Mouse (Mus musculus): ENCODE measurements around the gene Hpn. TPM values are rescaled to one million over a fixed set of nuclear protein-coding genes. Genes with fewer than 3 reads are reported as not detected.
A peak's percentile ranks its signal among the peaks of the same experiment; 100 is the strongest.

Gene Hpn
- polyA plus RNA-seq, 1 experiment: 0.60 TPM

- H3K4me3 ChIP-seq (ENCODE audit: insufficient read depth, low read length): no peak overlapping the region
Measured at GRCm38 (mm10) chr7:31114646-31115045, 444 bp downstream of the Hpn start.

GRCm38 (mm10) chr7:31113800-31114199 lies 1.3 kb downstream of the Hpn start:
- TF ChIP-seq CTCF (IDR thresholded peaks at IDR 0.05; ENCODE audit: borderline replicate concordance, insufficient read depth, low read length): no peak
- TF ChIP-seq POLR2A (IDR thresholded peaks at IDR 0.05; ENCODE audit: low read depth, low read length): no peak
- Histone ChIP-seq H3K27ac (ENCODE audit: insufficient read depth, low read length) (no peak overlapping the region), H3K4me1 (ENCODE audit: control insufficient read depth, insufficient read depth, low read length) (no peaks in the 10 kb centered on the region)

More at GRCm38 (mm10) chr7:31114646-31115045, 444 bp downstream of the Hpn start:
- H3K4me1 ChIP-seq (ENCODE audit: control insufficient read depth, insufficient read depth, low read length): no peaks in the 10 kb centered on the region
- no peak for TF ChIP-seq POLR2A (IDR thresholded peaks at IDR 0.05; ENCODE audit: low read depth, low read length)
- no peak for TF ChIP-seq CTCF (IDR thresholded peaks at IDR 0.05; ENCODE audit: borderline replicate concordance, insufficient read depth, low read length)
- H3K27ac ChIP-seq (ENCODE audit: insufficient read depth, low read length): no peak overlapping the region

GRCm38 (mm10) chr7:31112036-31112435 lies 3.1 kb downstream of the Hpn start:
- no peak for TF ChIP-seq CTCF (IDR thresholded peaks at IDR 0.05; ENCODE audit: borderline replicate concordance, insufficient read depth, low read length)
- no peak for TF ChIP-seq POLR2A (IDR thresholded peaks at IDR 0.05; ENCODE audit: low read depth, low read length)
- Histone ChIP-seq H3K4me3 (ENCODE audit: insufficient read depth, low read length) (no peak overlapping the region), H3K27ac (ENCODE audit: insufficient read depth, low read length) (no peak overlapping the region), H3K4me1 (ENCODE audit: control insufficient read depth, insufficient read depth, low read length) (no peaks in the 10 kb centered on the region)

More at GRCm38 (mm10) chr7:31113800-31114199, 1.3 kb downstream of the Hpn start:
- H3K4me3 ChIP-seq (ENCODE audit: insufficient read depth, low read length): no peak overlapping the region

- no peaks in the 10 kb centered on the region for H3K4me1 ChIP-seq (ENCODE audit: control insufficient read depth, insufficient read depth, low read length)
- H3K4me3 ChIP-seq (ENCODE audit: insufficient read depth, low read length): no peak overlapping the region
- TF ChIP-seq CTCF (IDR thresholded peaks at IDR 0.05; ENCODE audit: borderline replicate concordance, insufficient read depth, low read length) (no peak), POLR2A (IDR thresholded peaks at IDR 0.05; ENCODE audit: low read depth, low read length) (no peak)
- H3K27ac ChIP-seq (ENCODE audit: insufficient read depth, low read length): no peak overlapping the region
Measured at GRCm38 (mm10) chr7:31110861-31111385, 4.2 kb downstream of the Hpn start.

GRCm38 (mm10) chr7:31109796-31110195 lies 5.3 kb downstream of the Hpn start:
- Histone ChIP-seq H3K4me1 (ENCODE audit: control insufficient read depth, insufficient read depth, low read length) (no peaks in the 10 kb centered on the region), H3K4me3 (ENCODE audit: insufficient read depth, low read length) (no peak overlapping the region), H3K27ac (ENCODE audit: insufficient read depth, low read length) (no peak overlapping the region)
- TF ChIP-seq POLR2A (IDR thresholded peaks at IDR 0.05; ENCODE audit: low read depth, low read length): no peak
- no peak for TF ChIP-seq CTCF (IDR thresholded peaks at IDR 0.05; ENCODE audit: borderline replicate concordance, insufficient read depth, low read length)

- no peak overlapping the region for H3K27ac ChIP-seq (ENCODE audit: insufficient read depth, low read length)
- TF ChIP-seq CTCF (IDR thresholded peaks at IDR 0.05; ENCODE audit: borderline replicate concordance, insufficient read depth, low read length) (no peak), POLR2A (IDR thresholded peaks at IDR 0.05; ENCODE audit: low read depth, low read length) (no peak)
- H3K4me1 ChIP-seq (ENCODE audit: control insufficient read depth, insufficient read depth, low read length): no peaks in the 10 kb centered on the region
- no peak overlapping the region for H3K4me3 ChIP-seq (ENCODE audit: insufficient read depth, low read length)
Measured at GRCm38 (mm10) chr7:31109091-31109490, 6.0 kb downstream of the Hpn start.

GRCm38 (mm10) chr7:31107781-31108180 lies 7.3 kb downstream of the Hpn start:
- no peak overlapping the region for H3K4me3 ChIP-seq (ENCODE audit: insufficient read depth, low read length)
- no peak overlapping the region for H3K27ac ChIP-seq (ENCODE audit: insufficient read depth, low read length)
- no peak for TF ChIP-seq POLR2A (IDR thresholded peaks at IDR 0.05; ENCODE audit: low read depth, low read length)
- no peak for TF ChIP-seq CTCF (IDR thresholded peaks at IDR 0.05; ENCODE audit: borderline replicate concordance, insufficient read depth, low read length)
- H3K4me1 ChIP-seq (ENCODE audit: control insufficient read depth, insufficient read depth, low read length): no peaks in the 10 kb centered on the region

- Histone ChIP-seq H3K27ac (ENCODE audit: insufficient read depth, low read length) (no peak overlapping the region), H3K4me3 (ENCODE audit: insufficient read depth, low read length) (no peak overlapping the region), H3K4me1 (ENCODE audit: control insufficient read depth, insufficient read depth, low read length) (no peaks in the 10 kb centered on the region)
- no peak for TF ChIP-seq CTCF (IDR thresholded peaks at IDR 0.05; ENCODE audit: borderline replicate concordance, insufficient read depth, low read length)
- no peak for TF ChIP-seq POLR2A (IDR thresholded peaks at IDR 0.05; ENCODE audit: low read depth, low read length)
Measured at GRCm38 (mm10) chr7:31106166-31106565, 8.9 kb downstream of the Hpn start.

GRCm38 (mm10) chr7:31105061-31105768 lies 9.9 kb downstream of the Hpn start:
- H3K4me3 ChIP-seq (ENCODE audit: insufficient read depth, low read length): no peak overlapping the region
- H3K4me1 ChIP-seq (ENCODE audit: control insufficient read depth, insufficient read depth, low read length): no peaks in the 10 kb centered on the region
- H3K27ac ChIP-seq (ENCODE audit: insufficient read depth, low read length): no peak overlapping the region
- TF ChIP-seq POLR2A (IDR thresholded peaks at IDR 0.05; ENCODE audit: low read depth, low read length) (no peak), CTCF (IDR thresholded peaks at IDR 0.05; ENCODE audit: borderline replicate concordance, insufficient read depth, low read length) (peak; percentile 59; the same call in 1 of the 2 replicates)

GRCm38 (mm10) chr7:31100786-31101185 lies 14.3 kb downstream of the Hpn start:
- H3K27ac ChIP-seq (ENCODE audit: insufficient read depth, low read length): no peak overlapping the region
- H3K4me3 ChIP-seq (ENCODE audit: insufficient read depth, low read length): no peak overlapping the region
- no peaks in the 10 kb centered on the region for H3K4me1 ChIP-seq (ENCODE audit: control insufficient read depth, insufficient read depth, low read length)
- TF ChIP-seq POLR2A (IDR thresholded peaks at IDR 0.05; ENCODE audit: low read depth, low read length) (no peak), CTCF (IDR thresholded peaks at IDR 0.05; ENCODE audit: borderline replicate concordance, insufficient read depth, low read length) (no peak)
